35 mouse cellular contexts compared by ENCODE assay signal in the genomic region with DNA sequence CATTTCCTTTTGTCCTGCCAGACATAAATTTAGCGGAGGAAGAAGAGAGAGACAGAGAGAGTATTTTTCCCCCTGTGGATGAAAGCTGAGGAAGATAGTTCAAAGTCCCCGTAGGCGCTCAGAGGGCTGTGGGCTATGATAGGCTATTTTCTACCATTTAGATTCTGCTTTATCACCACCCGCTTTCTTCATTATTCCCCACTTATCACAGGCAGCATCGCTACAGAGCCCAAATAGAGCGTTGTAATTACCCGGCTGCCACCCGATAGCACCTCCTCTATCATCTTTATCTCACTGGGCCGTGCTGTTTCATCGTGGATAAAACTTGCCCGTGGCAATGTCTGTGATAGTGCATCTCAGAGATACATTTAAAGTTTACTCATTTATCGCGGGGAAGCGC. TPM values are rescaled to one million over a fixed set of nuclear protein-coding genes. Genes with fewer than 3 reads are reported as not detected.
DNase-seq lines count a peak whose midpoint lies in the region; ATAC-seq and TF ChIP-seq lines count a peak whose summit lies in the region.
"Had no signal": no experiment of that assay in that cellular context is flagged by ENCODE, and none has a peak within 500 bp of the region (broad histone marks: within the 10 kb centered on the region; RNA-seq: fewer than 3 reads in every experiment).

No protein-coding gene starts in this region.

- no peaks in the 10 kb centered on the region for H3K9me3 ChIP-seq in hindbrain, embryonic 16.5 days (ENCODE audit: control insufficient read depth, low read length)
- no peaks in the 10 kb centered on the region for H3K9me3 ChIP-seq in hindbrain, embryonic 10.5 days
- H3K9me3 ChIP-seq in midbrain, postnatal 0 days (ENCODE audit: low read length): no peaks in the 10 kb centered on the region
- no peaks in the 10 kb centered on the region; the same call in 1 of the 2 replicates for H3K9me3 ChIP-seq in midbrain, embryonic 16.5 days (replicated peaks; ENCODE audit: control insufficient read depth, low read length, poor library complexity, severe bottlenecking)
- no peaks in the 10 kb centered on the region for H3K9me3 ChIP-seq in neural tube, embryonic 15.5 days (replicated peaks)
- H3K9me3 ChIP-seq: embryonic facial prominence, embryonic 10.5 days; embryonic facial prominence, embryonic 13.5 days; forebrain, embryonic 12.5 days had no signal

- no peak overlapping the region for H3K4me2 ChIP-seq in hindbrain, embryonic 16.5 days (ENCODE audit: low read length)
- H3K4me2 ChIP-seq in midbrain, postnatal 0 days (ENCODE audit: low read depth, low read length, poor library complexity, severe bottlenecking): no peak overlapping the region
- no peak overlapping the region for H3K4me2 ChIP-seq in midbrain, embryonic 16.5 days (ENCODE audit: low read length)
- H3K4me2 ChIP-seq in neural tube, embryonic 15.5 days: peak overlapping the region; percentile 19; the same call in 1 of the 2 replicates
- H3K4me2 ChIP-seq: embryonic facial prominence, embryonic 13.5 days; forebrain, embryonic 12.5 days; heart, embryonic 11.5 days had no signal

- H3K9ac ChIP-seq in hindbrain, embryonic 16.5 days (ENCODE audit: low read depth, low read length): no peak overlapping the region
- H3K9ac ChIP-seq in midbrain, postnatal 0 days (replicated peaks; ENCODE audit: low read length, poor library complexity, severe bottlenecking): no peak overlapping the region
- H3K9ac ChIP-seq in midbrain, embryonic 16.5 days (ENCODE audit: low read depth, low read length): no peak overlapping the region
- H3K9ac ChIP-seq in neural tube, embryonic 15.5 days (replicated peaks): no peak overlapping the region
- H3K9ac ChIP-seq: embryonic facial prominence, embryonic 13.5 days; forebrain, embryonic 12.5 days had no signal

- no peaks in the 10 kb centered on the region for H3K27me3 ChIP-seq in hindbrain, embryonic 16.5 days (replicated peaks; ENCODE audit: control insufficient read depth, insufficient read depth, low read length)
- H3K27me3 ChIP-seq in hindbrain, embryonic 10.5 days (ENCODE audit: insufficient read depth, poor library complexity, severe bottlenecking): peaks cover 5% of the 10 kb centered on the region; the same call in 1 of the 2 replicates
- no peaks in the 10 kb centered on the region for H3K27me3 ChIP-seq in midbrain, postnatal 0 days (ENCODE audit: insufficient read depth, low read length)
- H3K27me3 ChIP-seq in midbrain, embryonic 16.5 days (ENCODE audit: control insufficient read depth, insufficient read depth, low read depth, low read length): no peaks in the 10 kb centered on the region
- H3K27me3 ChIP-seq in neural tube, embryonic 15.5 days (replicated peaks): 0 out of 2 replicates have a peak, but pooled peaks cover 3% of the 10 kb centered on the region
- H3K27me3 ChIP-seq: embryonic facial prominence, embryonic 13.5 days had no signal

- no peak for TF ChIP-seq CTCF in midbrain, postnatal 0 days (IDR thresholded peaks at IDR 0.05)
- TF ChIP-seq CTCF in brain, embryonic 14.5 days (IDR thresholded peaks at IDR 0.05; ENCODE audit: borderline replicate concordance, extremely low read depth, insufficient read depth, insufficient read length): no peak

- 68% methylated on average over 14 of the region's 14 CpGs for WGBS in hindbrain, embryonic 16.5 days
- WGBS in hindbrain, embryonic 10.5 days: 90% methylated on average over 14 of the region's 14 CpGs
- WGBS in midbrain, postnatal 0 days: 67% methylated on average over 14 of the region's 14 CpGs
- WGBS in midbrain, embryonic 16.5 days: 70% methylated on average over 14 of the region's 14 CpGs
- 35% methylated on average over 14 of the region's 14 CpGs for WGBS in neural tube, embryonic 15.5 days

- H3K4me3 ChIP-seq in hindbrain, embryonic 16.5 days (ENCODE audit: low read length): no peak overlapping the region
- H3K4me3 ChIP-seq in hindbrain, embryonic 10.5 days: no peak overlapping the region
- H3K4me3 ChIP-seq in midbrain, postnatal 0 days (ENCODE audit: low read depth, low read length): no peak overlapping the region
- H3K4me3 ChIP-seq in midbrain, embryonic 16.5 days (ENCODE audit: low read depth, low read length): no peak overlapping the region
- H3K4me3 ChIP-seq in neural tube, embryonic 15.5 days (replicated peaks): no peak overlapping the region
- H3K4me3 ChIP-seq: embryonic facial prominence, embryonic 10.5 days; embryonic facial prominence, embryonic 13.5 days; erythroblast, embryonic 14.5 days; forebrain, embryonic 12.5 days; gastrocnemius, adult 2 months had no signal

- no peak for DNase-seq in hindbrain, embryonic 10.5 days (ENCODE audit: low spot score)
- peak; percentile 4 for DNase-seq in midbrain, postnatal 0 days (ENCODE audit: low spot score)
- DNase-seq in brain, embryonic 14.5 days (ENCODE audit: low read depth): peak; percentile 41
- DNase-seq in frontal cortex, postnatal 36 days (ENCODE audit: low spot score in 2 of 2): no peak
- DNase-seq: adrenal gland, postnatal 10 days; adrenal gland, postnatal 36 days; cerebellum, adult 11 months; cerebellum, adult 8-10 months; cerebellum, postnatal 10 days; cerebellum, postnatal 36 days; embryo, embryonic 11 days; gastrocnemius, adult 2 months; gastrocnemius, postnatal 14 days; heart, adult 11 months had no signal

- H3K36me3 ChIP-seq in hindbrain, embryonic 16.5 days (ENCODE audit: control insufficient read depth, insufficient read depth, low read length): no peaks in the 10 kb centered on the region
- no peaks in the 10 kb centered on the region for H3K36me3 ChIP-seq in hindbrain, embryonic 10.5 days
- H3K36me3 ChIP-seq in midbrain, postnatal 0 days (ENCODE audit: insufficient read depth, low read length): no peaks in the 10 kb centered on the region
- H3K36me3 ChIP-seq in midbrain, embryonic 16.5 days (ENCODE audit: control insufficient read depth, insufficient read depth, low read length): no peaks in the 10 kb centered on the region
- no peaks in the 10 kb centered on the region for H3K36me3 ChIP-seq in neural tube, embryonic 15.5 days
- H3K36me3 ChIP-seq: embryonic facial prominence, embryonic 10.5 days; embryonic facial prominence, embryonic 13.5 days; forebrain, embryonic 12.5 days had no signal

- TF ChIP-seq POLR2A in brain, embryonic 14.5 days (IDR thresholded peaks at IDR 0.05; ENCODE audit: borderline replicate concordance, extremely low read depth, insufficient read depth, insufficient read length, poor library complexity, severe bottlenecking): no peak

- no peaks in the 10 kb centered on the region; the same call in 1 of the 2 replicates for H3K4me1 ChIP-seq in hindbrain, embryonic 16.5 days (ENCODE audit: control insufficient read depth, insufficient read depth, low read depth, low read length)
- H3K4me1 ChIP-seq in hindbrain, embryonic 10.5 days (replicated peaks): no peaks in the 10 kb centered on the region; the same call in 1 of the 2 replicates
- no peaks in the 10 kb centered on the region for H3K4me1 ChIP-seq in midbrain, postnatal 0 days (ENCODE audit: insufficient read depth, low read length)
- H3K4me1 ChIP-seq in midbrain, embryonic 16.5 days (ENCODE audit: control insufficient read depth, insufficient read depth, low read length): no peaks in the 10 kb centered on the region
- peaks cover 14% of the 10 kb centered on the region for H3K4me1 ChIP-seq in neural tube, embryonic 15.5 days

- H3K27ac ChIP-seq in hindbrain, embryonic 16.5 days (ENCODE audit: low read depth, low read length): no peak overlapping the region
- H3K27ac ChIP-seq in hindbrain, embryonic 10.5 days: no peak overlapping the region
- no peak overlapping the region for H3K27ac ChIP-seq in midbrain, postnatal 0 days (ENCODE audit: low read depth, low read length)
- no peak overlapping the region for H3K27ac ChIP-seq in midbrain, embryonic 16.5 days (ENCODE audit: low read length)
- no peak overlapping the region for H3K27ac ChIP-seq in neural tube, embryonic 15.5 days (replicated peaks)
- H3K27ac ChIP-seq: embryonic facial prominence, embryonic 10.5 days; embryonic facial prominence, embryonic 13.5 days; forebrain, embryonic 12.5 days; gastrocnemius, adult 2 months had no signal

- 0 out of 2 replicates have a peak, but pooled peaks have one; percentile 20 for ATAC-seq in hindbrain, embryonic 16.5 days
- ATAC-seq in midbrain, postnatal 0 days (ENCODE audit: low FRiP score): no peak
- ATAC-seq in midbrain, embryonic 16.5 days: no peak; the same call in 1 of the 2 replicates
- no peak for ATAC-seq in neural tube, embryonic 15.5 days (ENCODE audit: low FRiP score)
- ATAC-seq: activated CD4-positive, CD25-positive, alpha-beta regulatory T cell, adult 4 months; CD4-positive, CD25-positive, alpha-beta regulatory T cell, adult 4 months; forebrain, embryonic 16.5 days; intestine, postnatal 0 days had no signal

RNA-seq across cellular contexts. Expression of a gene that starts 35.8 kb away (rescaled TPM):
- polyA plus RNA-seq in hindbrain, embryonic 16.5 days (2015; fragmentation: Nextera tagmentation; extraction: Ambion mirVana): not detected in 2 replicates
- polyA plus RNA-seq in hindbrain, embryonic 10.5 days (2016; fragmentation: Nextera tagmentation; extraction: Ambion mirVana): not detected in 2 replicates
- not detected in 2 replicates for total RNA-seq in midbrain, postnatal 0 days (2014; rRNA removed)
- not detected in 2 replicates for polyA plus RNA-seq in midbrain, postnatal 0 days (2015; fragmentation: Nextera tagmentation; extraction: Ambion mirVana)
- polyA plus RNA-seq in midbrain, embryonic 16.5 days (2015; fragmentation: Nextera tagmentation; extraction: Ambion mirVana): not detected in 2 replicates
- not detected in 2 replicates for polyA plus RNA-seq in brain, embryonic 14.5 days (2012; rRNA removed)
- polyA plus RNA-seq in neural tube, embryonic 15.5 days (2015; fragmentation: Nextera tagmentation; extraction: Ambion mirVana): not detected in 2 replicates
- total RNA-seq: adrenal gland, postnatal 10 days; adrenal gland, postnatal 36 days; gastrocnemius, adult 2 months; gastrocnemius, postnatal 14 days; gastrocnemius, postnatal 4 days; heart, adult 8-10 months; heart, postnatal 25 days; hematopoietic stem cell, adult 5-6 weeks had no signal
- polyA plus RNA-seq: activated CD4-positive, CD25-positive, alpha-beta regulatory T cell, adult 4 months; C2C12; CD4-positive, CD25-positive, alpha-beta regulatory T cell, adult 4 months; cortical plate, adult 2 months; embryonic facial prominence, embryonic 10.5 days; embryonic facial prominence, embryonic 13.5 days; erythroblast, embryonic 14.5 days; forebrain, embryonic 12.5 days; forebrain, embryonic 16.5 days; heart, embryonic 11.5 days; heart, embryonic 14.5 days; heart, postnatal 0 days; intestine, embryonic 14.5 days; intestine, postnatal 0 days had no signal

Comparison
In these comparisons a context has a peak if more than half of its experiments do, and no peak if none do; other contexts are left out.
1. DNase-seq: peak in midbrain, postnatal 0 days (single experiment) and brain, embryonic 14.5 days (single experiment); none in hindbrain, embryonic 10.5 days (single experiment) and frontal cortex, postnatal 36 days (0 of 2).